Mouse (Mus musculus) cerebellum, adult 8-10 months (tissue): Measurements from ENCODE around the gene Cwf19l1.
A peak's percentile ranks its signal among the peaks of the same experiment; 100 is the strongest.
"Not testable (repeated sequence)": the region's sequence is repeated elsewhere in the genome, so short reads cannot be mapped to it uniquely, and the experiment has no call there.

Experiments
- DNase-seq: peaks from one replicate; pipeline ENCODE4 v3.0.0; 2022

Gene Cwf19l1

DNA sequence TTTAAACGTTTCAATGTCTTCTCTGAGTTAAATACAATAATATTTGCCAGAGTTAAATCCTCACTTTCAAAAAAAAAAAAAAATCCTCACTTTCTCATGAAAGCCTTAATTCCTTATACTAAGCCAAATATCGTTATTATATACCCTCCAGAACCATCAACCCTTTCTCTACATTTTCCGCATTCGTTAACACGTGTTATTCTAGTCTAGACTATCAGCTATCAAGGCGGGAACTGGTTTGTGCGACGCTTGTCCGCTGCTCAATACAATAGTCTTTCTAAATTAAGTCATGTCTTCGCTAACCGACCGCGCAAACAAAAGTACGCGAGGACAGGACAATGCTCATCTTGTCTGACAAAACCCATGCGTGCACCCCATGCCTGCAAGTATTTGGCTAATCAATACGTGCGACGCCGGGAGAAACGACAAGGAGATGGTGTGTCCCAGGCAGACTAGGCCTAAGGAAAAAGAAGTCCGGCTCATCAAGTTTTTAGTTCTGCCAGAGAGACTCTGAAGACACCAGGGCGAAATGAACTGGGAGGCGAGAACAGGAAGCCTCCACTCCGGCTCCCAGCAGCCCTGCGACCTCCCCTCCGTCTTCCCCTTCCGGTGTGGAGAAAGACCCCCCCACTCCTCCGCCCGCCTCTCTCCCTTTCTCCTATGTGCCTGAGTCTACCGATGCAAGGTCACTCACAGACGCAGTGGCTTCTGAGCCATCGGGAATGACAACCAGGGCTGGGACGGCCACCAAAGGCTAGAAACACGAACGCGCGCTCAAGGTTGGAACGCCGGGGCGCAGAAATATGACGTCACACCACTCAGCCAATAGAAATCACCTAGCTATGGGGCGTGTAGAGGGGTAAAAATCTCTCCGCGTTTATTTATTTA lies at the start of gene Cwf19l1:
Gene Cwf19l1, minus strand, starts transcription at position 805 of the 888 bp plus-strand sequence.
- DNase-seq = peak; percentile 87

GRCm38 (mm10) chr19:44183968-44184367 lies 48.3 kb upstream of the Cwf19l1 start:
- no peak for DNase-seq

DNA sequence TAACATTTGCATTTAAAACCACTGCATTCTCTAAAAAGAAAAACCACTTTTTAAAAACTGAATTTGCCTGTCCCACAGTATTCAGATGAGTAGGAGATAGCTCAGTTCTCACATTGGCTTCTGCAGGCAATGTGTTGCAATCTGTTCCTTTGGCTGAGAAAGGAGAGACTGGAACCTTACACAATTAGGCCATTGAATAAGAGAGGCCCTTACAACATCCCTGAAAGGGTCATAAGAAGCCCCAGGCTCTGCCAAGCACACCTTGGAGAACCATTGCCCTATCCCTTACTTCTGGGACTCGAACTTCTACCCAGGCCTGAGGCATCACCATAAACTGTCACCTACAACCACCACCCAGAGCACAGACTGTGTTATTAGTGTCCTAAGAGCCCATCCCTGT lies 44.8 kb upstream of the Cwf19l1 start:
- no peak for DNase-seq

- no peak for DNase-seq
Observed at GRCm38 (mm10) chr19:44176741-44177140, 41.1 kb upstream of the Cwf19l1 start.

DNA sequence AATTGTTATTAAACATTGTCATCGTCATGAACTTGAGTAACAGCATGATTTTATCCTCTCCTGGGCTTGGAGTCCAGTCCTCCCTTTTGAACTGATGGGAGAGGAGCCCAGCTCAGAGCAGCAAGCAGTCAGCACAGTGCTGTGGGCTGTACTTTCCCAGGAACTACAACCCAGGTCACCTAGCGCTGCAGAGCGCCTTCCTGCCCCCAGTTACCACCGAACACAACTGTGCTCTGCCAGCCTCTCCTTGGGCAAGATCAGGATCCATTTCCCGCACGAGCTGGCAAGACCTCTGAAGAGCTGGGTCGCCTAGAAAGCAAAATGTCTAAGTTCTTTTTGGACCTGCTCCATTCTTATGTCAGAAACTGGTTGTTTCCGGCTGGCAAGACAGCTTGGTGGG lies 39.2 kb upstream of the Cwf19l1 start:
- DNase-seq = no peak

DNA sequence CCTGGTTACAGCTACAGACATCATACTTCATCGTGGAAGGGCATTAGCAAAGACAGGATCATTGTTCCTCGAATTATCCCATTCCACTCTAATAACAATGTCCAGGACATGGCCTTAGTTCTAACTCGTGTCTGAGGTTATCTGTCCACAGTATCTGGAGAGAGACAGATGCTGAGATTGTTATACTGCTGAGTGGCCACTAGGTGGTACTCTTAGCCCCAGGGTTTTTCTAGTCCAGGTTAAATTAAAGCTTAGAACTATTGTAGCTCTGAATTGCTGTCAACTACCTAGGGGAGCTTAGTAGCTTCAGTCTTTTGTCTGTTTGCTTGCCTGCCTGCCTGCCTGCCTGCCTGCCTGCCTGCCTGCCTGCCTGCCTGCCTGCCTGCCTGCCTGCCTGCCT lies 25.8 kb upstream of the Cwf19l1 start:
- DNase-seq = no peak

DNA sequence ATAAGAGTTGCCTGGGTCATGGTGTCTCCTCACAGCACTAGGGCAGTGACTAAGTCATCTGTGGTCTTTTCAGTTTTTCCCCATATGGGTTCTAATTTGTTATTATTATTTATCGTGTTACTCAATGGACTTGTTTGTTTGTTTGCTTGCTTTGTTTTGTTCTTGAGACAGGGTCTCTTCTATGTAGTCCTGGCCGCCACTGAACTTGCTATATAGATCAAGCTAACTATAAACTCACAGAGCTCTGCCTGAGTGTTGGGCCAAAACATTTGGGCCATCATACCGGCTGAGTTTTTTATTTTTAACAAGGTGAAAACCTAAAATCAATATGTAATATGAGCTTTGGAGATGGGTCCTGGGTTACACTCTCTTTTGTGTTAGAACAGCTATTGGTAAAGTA lies 23.7 kb upstream of the Cwf19l1 start:
- no peak for DNase-seq

- DNase-seq = no peak
Observed at GRCm38 (mm10) chr19:44157005-44157404, 21.3 kb upstream of the Cwf19l1 start.

DNA sequence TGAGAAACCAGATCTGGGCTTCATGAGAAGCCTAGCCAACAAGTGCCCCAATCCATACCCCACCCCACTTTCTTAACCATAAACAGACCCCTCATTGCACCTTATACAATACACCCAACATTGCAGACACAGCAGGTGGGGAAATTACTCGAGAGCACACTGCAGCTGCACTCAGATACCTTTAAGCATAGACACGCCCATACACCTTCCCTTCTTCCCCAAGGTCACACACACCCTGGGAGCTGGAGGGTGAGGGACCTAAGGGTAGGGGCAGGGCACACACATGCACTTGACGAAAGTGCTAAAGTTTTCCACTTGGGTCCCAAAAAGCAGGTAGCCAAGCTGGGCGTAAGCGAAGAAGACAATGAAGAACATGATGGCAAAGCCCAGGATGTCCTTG lies 18.1 kb upstream of the Cwf19l1 start:
- no peak for DNase-seq

- no peak for DNase-seq
Observed at GRCm38 (mm10) chr19:44148991-44149390, 13.3 kb upstream of the Cwf19l1 start.

- no peak for DNase-seq
Observed at GRCm38 (mm10) chr19:44148345-44148744, 12.7 kb upstream of the Cwf19l1 start.

- DNase-seq = no peak
Observed at GRCm38 (mm10) chr19:44146951-44147350, 11.3 kb upstream of the Cwf19l1 start.

- DNase-seq = no peak
Observed at GRCm38 (mm10) chr19:44146568-44146879, 10.8 kb upstream of the Cwf19l1 start.

DNA sequence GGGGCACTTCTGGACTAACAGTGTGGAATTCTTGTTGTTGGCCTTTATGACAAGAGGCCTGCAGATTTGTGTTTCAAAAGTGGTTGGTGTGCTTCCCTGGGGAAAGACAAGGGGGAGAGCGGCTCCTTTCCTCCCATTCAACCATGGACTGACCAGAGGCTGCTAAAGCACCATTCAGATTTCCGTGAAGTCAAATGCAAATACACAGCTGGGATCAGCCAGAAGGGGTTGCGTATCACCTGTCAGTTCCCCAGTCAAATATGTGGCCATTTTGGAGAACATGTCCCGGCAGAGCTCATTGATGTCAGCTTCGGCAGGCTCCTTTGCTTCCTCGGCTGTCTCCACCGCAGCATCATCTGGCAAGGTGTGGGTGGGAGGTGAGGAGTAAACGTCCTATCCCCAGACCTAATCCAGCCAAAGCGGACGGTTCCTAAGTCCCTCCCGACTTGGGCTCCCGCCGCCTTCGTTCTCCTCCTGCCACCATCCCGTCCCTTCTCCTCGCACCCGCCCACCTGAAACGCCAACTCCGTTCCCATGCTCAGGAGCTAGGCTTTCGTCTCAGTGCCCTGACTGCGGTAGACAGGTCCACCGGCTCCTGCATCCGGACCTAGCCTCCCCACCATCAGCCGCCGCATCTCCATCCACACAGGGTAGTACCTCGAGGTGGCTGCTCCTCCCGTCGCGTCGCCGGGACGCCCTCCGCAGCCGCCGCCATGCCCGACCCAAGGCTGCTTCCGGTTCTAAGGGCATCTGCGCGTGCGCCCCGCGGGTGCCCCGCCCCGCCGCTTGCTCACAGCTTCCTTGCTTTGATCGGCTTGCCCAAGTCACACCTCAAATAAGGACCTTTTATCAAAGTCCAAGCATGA lies 10.3 kb upstream of the Cwf19l1 start, which contains the start of gene Bloc1s2:
Gene Bloc1s2, minus strand, starts transcription at position 745 of the 866 bp plus-strand sequence.
- peak; percentile 88 for DNase-seq

DNA sequence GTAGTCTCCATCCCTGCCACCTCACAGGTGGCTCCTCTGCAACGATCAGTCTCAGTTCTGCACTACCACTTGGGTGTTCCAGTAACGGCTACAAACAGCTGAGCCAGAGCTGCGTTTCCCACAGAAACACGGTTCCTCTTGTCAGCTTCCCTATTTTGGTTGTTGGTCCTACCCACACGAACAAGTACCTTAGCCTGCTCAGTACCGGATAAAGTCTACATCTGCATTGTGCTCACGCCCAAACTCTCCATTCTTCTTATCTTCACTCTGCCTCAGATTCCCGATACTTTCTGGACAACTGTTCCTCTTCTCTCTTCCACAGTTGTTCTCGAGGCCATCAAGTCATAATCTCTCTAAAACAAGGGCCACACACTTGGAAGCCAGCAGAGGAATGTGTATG lies 8.7 kb upstream of the Cwf19l1 start:
- no peak for DNase-seq

- peak; percentile 24 for DNase-seq
Observed at GRCm38 (mm10) chr19:44135960-44136485, 347 bp upstream of the Cwf19l1 start.

GRCm38 (mm10) chr19:44132917-44133316 lies 2.8 kb downstream of the Cwf19l1 start:
- no peak for DNase-seq

DNA sequence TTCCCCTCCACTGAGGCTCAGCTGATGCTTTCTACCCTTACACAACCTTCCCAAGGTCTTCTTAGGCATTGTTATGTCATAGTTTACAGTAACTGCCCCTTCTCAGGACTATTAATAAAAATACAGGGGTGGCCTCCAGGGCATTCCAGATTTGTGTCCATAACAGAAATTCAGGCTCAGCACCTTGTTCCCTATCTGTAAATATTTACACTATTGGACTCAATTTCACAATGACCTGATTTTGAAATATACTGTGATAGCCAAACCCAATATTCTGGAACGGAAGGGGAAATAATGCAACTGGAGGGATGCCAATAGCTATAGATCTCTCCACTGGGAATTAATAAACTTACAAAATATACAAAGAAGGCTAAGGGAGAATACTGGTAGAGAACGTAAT lies 7.1 kb downstream of the Cwf19l1 start:
- no peak for DNase-seq

- DNase-seq = no peak
Observed at GRCm38 (mm10) chr19:44127729-44128497, 7.8 kb downstream of the Cwf19l1 start.

DNA sequence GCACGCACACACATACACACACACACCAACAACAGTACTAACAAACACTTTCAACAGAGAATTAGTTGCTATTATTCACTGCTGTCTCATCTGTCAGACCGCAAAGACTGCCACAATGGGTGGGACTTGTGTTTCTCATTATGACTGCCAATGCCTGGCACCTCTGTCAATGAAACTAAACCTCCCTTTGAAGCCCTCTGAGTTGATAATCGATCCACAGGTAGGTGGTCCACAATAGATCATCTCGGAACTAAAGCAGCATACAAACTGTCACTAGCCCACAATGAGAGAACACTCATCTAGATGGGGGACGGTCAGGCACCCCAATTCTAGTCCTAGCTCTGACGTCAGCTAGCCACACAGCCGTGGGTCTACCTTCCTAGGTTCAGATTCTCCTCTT lies 14.5 kb downstream of the Cwf19l1 start:
- DNase-seq = no peak

GRCm38 (mm10) chr19:44120686-44121085 lies 15.0 kb downstream of the Cwf19l1 start:
- not testable (repeated sequence) for DNase-seq

- no peak for DNase-seq
Observed at GRCm38 (mm10) chr19:44117793-44118192, 17.9 kb downstream of the Cwf19l1 start.

DNA sequence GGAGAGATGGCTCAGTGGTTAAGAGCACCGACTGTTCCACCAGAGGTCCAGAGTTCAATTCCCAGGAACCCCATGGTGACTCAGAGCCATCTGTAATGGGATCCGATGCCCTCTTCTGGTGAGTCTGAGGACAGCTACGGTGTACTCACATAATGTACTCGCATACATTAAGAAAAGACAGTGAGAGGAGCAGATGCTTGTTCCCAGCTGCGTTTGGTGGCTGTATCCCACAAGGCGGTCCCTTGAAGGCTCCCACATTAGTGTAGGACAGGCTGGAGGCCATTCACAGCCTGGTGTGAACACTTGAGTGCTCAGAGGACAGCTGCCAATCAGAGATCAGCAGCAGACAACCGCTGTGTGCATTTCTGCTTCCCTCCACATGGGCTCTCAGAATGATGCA lies 24.0 kb downstream of the Cwf19l1 start:
- no peak for DNase-seq
